Comparison of ENCODE assay signal across 10 mouse cellular contexts in the genomic region with DNA sequence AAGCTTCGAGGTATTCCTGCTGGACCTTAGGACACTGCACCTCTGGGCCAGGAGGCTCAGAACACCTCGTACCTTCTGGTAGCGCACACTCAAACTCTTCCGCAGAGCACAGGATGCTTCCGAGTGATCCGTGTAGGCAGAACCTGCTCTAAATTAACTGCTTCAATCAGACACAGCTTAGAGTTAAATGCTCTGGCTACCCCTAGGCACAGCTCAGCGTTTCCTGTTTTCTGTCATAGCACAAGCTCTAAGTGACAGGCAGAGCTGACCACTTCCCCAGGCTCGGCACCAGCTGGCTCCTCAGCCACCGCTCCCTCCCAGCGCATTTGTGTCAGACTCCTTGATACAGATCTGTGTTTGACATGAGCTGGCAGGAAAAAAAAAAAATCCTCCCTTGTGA. TPM values are rescaled to one million over a fixed set of nuclear protein-coding genes. Genes with fewer than 3 reads are reported as not detected.
DNase-seq lines count a peak whose midpoint lies in the region; ATAC-seq and TF ChIP-seq lines count a peak whose summit lies in the region.
"Had no signal": no experiment of that assay in that cellular context is flagged by ENCODE, and none has a peak within 500 bp of the region (broad histone marks: within the 10 kb centered on the region; RNA-seq: fewer than 3 reads in every experiment).

No protein-coding gene starts in this region.

- H3K4me2 ChIP-seq in intestine, embryonic 16.5 days (ENCODE audit: low read depth, low read length) = no peak overlapping the region
- H3K4me2 ChIP-seq: neural tube, embryonic 13.5 days had no signal

- ATAC-seq in neutrophil, adult 5-6 weeks (ENCODE audit: extremely low read depth, insufficient number of reproducible peaks, low FRiP score, poor library complexity, severe bottlenecking) = peak; percentile 91
- ATAC-seq in intestine, embryonic 16.5 days = no peak; the same call in 1 of the 2 replicates

- H3K27me3 ChIP-seq in intestine, embryonic 16.5 days (replicated peaks; ENCODE audit: control insufficient read depth, insufficient read depth, low read length) = no peaks in the 10 kb centered on the region
- H3K27me3 ChIP-seq: neural tube, embryonic 13.5 days had no signal

- no peak overlapping the region for H3K4me3 ChIP-seq in layer of hippocampus, adult 2 months
- no peak overlapping the region for H3K4me3 ChIP-seq in intestine, embryonic 16.5 days (ENCODE audit: low read length)
- H3K4me3 ChIP-seq: heart, adult 2 months; neural tube, embryonic 13.5 days had no signal

- DNase-seq in heart, adult 9 months (ENCODE audit: low spot score in 2 of 2) = peak; percentile 15 to 38
- DNase-seq in heart, adult 8-10 months (ENCODE audit: low spot score) = no peak
- DNase-seq in T-cell, adult 2 months (ENCODE audit: low spot score) = peak; percentile 75
- peak; percentile 85 for DNase-seq in induced T-regulatory cell, adult 2 months (ENCODE audit: low read depth)
- DNase-seq in layer of hippocampus, adult 2 months (ENCODE audit: low spot score in 2 of 2) = no peak
- DNase-seq in left cerebral cortex, adult 8-10 months (ENCODE audit: low spot score in 2 of 2) = no peak

- no peaks in the 10 kb centered on the region for H3K4me1 ChIP-seq in intestine, embryonic 16.5 days (ENCODE audit: control insufficient read depth, insufficient read depth, low read length)

- no peaks in the 10 kb centered on the region for H3K9me3 ChIP-seq in intestine, embryonic 16.5 days (ENCODE audit: control insufficient read depth, low read length)
- H3K9me3 ChIP-seq: neural tube, embryonic 13.5 days had no signal

- TF ChIP-seq CTCF in layer of hippocampus, adult 2 months (conservative IDR thresholded peaks at IDR 0.05) = no peak

- no peak overlapping the region for H3K9ac ChIP-seq in intestine, embryonic 16.5 days (ENCODE audit: low read depth, low read length)
- H3K9ac ChIP-seq: neural tube, embryonic 13.5 days had no signal

- WGBS in intestine, embryonic 16.5 days = 54% methylated on average over 10 of the region's 10 CpGs

- no peaks in the 10 kb centered on the region for H3K36me3 ChIP-seq in intestine, embryonic 16.5 days (ENCODE audit: control insufficient read depth, insufficient read depth, low read length)
- H3K36me3 ChIP-seq: neural tube, embryonic 13.5 days had no signal

- no peak overlapping the region for H3K27ac ChIP-seq in layer of hippocampus, adult 2 months
- no peak overlapping the region for H3K27ac ChIP-seq in intestine, embryonic 16.5 days (ENCODE audit: low read length)
- H3K27ac ChIP-seq: heart, adult 2 months; neural tube, embryonic 13.5 days had no signal

RNA-seq across cellular contexts. Expression of a gene that starts 21.8 kb away (rescaled TPM):
- total RNA-seq in heart, adult 8-10 months (2022) = 1 to 10 TPM in 3 of 4 experiments, under 1 TPM in 1; 0.91 to 2.5 (median 1.6) TPM
- total RNA-seq in neutrophil, adult 5-6 weeks (2017) = 0.49 TPM in 1 of 2 replicates, not detected in the other
- 1 to 10 TPM; 3.1 to 3.5 TPM for total RNA-seq in layer of hippocampus, adult 2 months (2021)
- polyA plus RNA-seq in intestine, embryonic 16.5 days (2015; fragmentation: Nextera tagmentation; extraction: Ambion mirVana) = 0.57 and 0.65 TPM in 2 replicates
- 1 to 10 TPM; 1.9 to 3.6 (median 2.7) TPM for total RNA-seq in left cerebral cortex, adult 8-10 months (2022)

Comparison
In these comparisons a context has a peak if more than half of its experiments do, and no peak if none do; other contexts are left out.
1. DNase-seq: peak in heart, adult 9 months (2 of 2), T-cell, adult 2 months (single experiment) and induced T-regulatory cell, adult 2 months (single experiment); none in heart, adult 8-10 months (single experiment), layer of hippocampus, adult 2 months (0 of 2) and left cerebral cortex, adult 8-10 months (0 of 2).